Mouse (Mus musculus): ENCODE measurements around the gene Sult6b2.

GRCm38 (mm10) chr6:142738225-142738624 lies 66.1 kb downstream of the Sult6b2 start:
- TF ChIP-seq EP300 (IDR thresholded peaks at IDR 0.05; ENCODE audit: low read depth) (no peak), CTCF (IDR thresholded peaks at IDR 0.05; ENCODE audit: low read depth) (no peak)
